Mouse (Mus musculus) limb, embryonic 13.5 days (tissue): ENCODE results near the gene Lrr1. TPM values are rescaled to one million over a fixed set of nuclear protein-coding genes. Genes with fewer than 3 reads are reported as not detected.

ENCODE experiments used
- ATAC-seq: fragments of 200-750 bp; cut with Nextera tagmentation; 2 replicates; pipeline ENCODE4 v1.8.0; 2017; ENCODE audit warnings: low read depth, moderate number of reproducible peaks, moderate TSS enrichment; ENCODE audit not compliant: low FRiP score
- H3K27ac ChIP-seq: fragments of 300-500 bp; sonication (generic); 2 replicates; pipeline ENCODE4 v1.5.1; 2015; ENCODE audit warnings: inconsistent platforms, mild to moderate bottlenecking, moderate library complexity
- H3K27me3 ChIP-seq: fragments of 300-500 bp; sonication (generic); 2 replicates; pipeline ENCODE4 v1.6.1; 2015; ENCODE audit warnings: mild to moderate bottlenecking, inconsistent platforms
- H3K36me3 ChIP-seq: fragments of 300-500 bp; sonication (generic); 2 replicates; pipeline ENCODE4 v1.6.1; 2015; ENCODE audit warnings: inconsistent platforms, mild to moderate bottlenecking, moderate library complexity
- H3K4me1 ChIP-seq: fragments of 300-500 bp; sonication (generic); 2 replicates; pipeline ENCODE4 v1.6.1; 2015; ENCODE audit warnings: inconsistent platforms
- H3K4me2 ChIP-seq: fragments of 300-500 bp; sonication (generic); replicated peaks from 2 replicates; pipeline ENCODE4 v1.6.1; 2015; ENCODE audit warnings: inconsistent platforms, mild to moderate bottlenecking, moderate library complexity
- H3K4me3 ChIP-seq: fragments of 300-500 bp; sonication (generic); 2 replicates; pipeline ENCODE4 v1.5.1; 2015; ENCODE audit warnings: moderate library complexity, mild to moderate bottlenecking, inconsistent platforms
- H3K9ac ChIP-seq: fragments of 300-500 bp; sonication (generic); 2 replicates; pipeline ENCODE4 v1.6.1; 2015; ENCODE audit warnings: mild to moderate bottlenecking, inconsistent platforms
- H3K9me3 ChIP-seq: fragments of 300-500 bp; sonication (generic); 2 replicates; pipeline ENCODE4 v1.6.1; 2016; ENCODE audit warnings: inconsistent platforms
- WGBS: fragments of 180-500 bp; shearing (Covaris S2); methylation state at CpG from one replicate; pipeline ENCODE4 v1.1.7; 2015; 5-methylcytosine and 5-hydroxymethylcytosine counted together
- polyA plus RNA-seq: library from polyadenylated mRNA; unstranded; fragments of >200 nt; fragmentation: Nextera tagmentation; extraction: Ambion mirVana; gene quantifications from 2 replicates; pipeline ENCODE4 v1.2.1, GENCODE M21; 2015

Gene Lrr1
- polyA plus RNA-seq, 1 experiment from 2014 or later, result 22.6 TPM

- no peaks in the 10 kb centered on the region for H3K27me3 ChIP-seq
- H3K9ac ChIP-seq, result no peak overlapping the region
- H3K36me3 ChIP-seq, result peaks cover 46% of the 10 kb centered on the region
- H3K27ac ChIP-seq, result no peak overlapping the region
- peaks cover 11% of the 10 kb centered on the region for H3K4me1 ChIP-seq
- H3K4me2 ChIP-seq, result no peak overlapping the region
- ATAC-seq, result no peak
- WGBS, result 100% methylated on average over 1 of the region's 1 CpGs
- H3K9me3 ChIP-seq, result no peaks in the 10 kb centered on the region
- H3K4me3 ChIP-seq, result no peak overlapping the region
These were observed 21.9 kb downstream of the Lrr1 start for GRCm38 (mm10) chr12:69190522-69190921.

GRCm38 (mm10) chr12:69191396-69191795 is 22.8 kb downstream of the Lrr1 start:
- H3K36me3 ChIP-seq, result peaks cover 44% of the 10 kb centered on the region
- H3K4me2 ChIP-seq, result no peak overlapping the region
- H3K27me3 ChIP-seq, result no peaks in the 10 kb centered on the region
- no peak overlapping the region for H3K9ac ChIP-seq
- peaks cover 16% of the 10 kb centered on the region for H3K4me1 ChIP-seq
- no peak overlapping the region for H3K27ac ChIP-seq
- H3K9me3 ChIP-seq, result no peaks in the 10 kb centered on the region
- ATAC-seq, result no peak
- WGBS, result 91% methylated on average over 5 of the region's 5 CpGs
- no peak overlapping the region for H3K4me3 ChIP-seq

- H3K27ac ChIP-seq, result no peak overlapping the region
- no peak for ATAC-seq
- no peak overlapping the region for H3K9ac ChIP-seq
- H3K4me3 ChIP-seq, result no peak overlapping the region
- WGBS, result 95% methylated on average over 2 of the region's 2 CpGs
- no peaks in the 10 kb centered on the region for H3K27me3 ChIP-seq
- H3K9me3 ChIP-seq, result no peaks in the 10 kb centered on the region
- H3K4me2 ChIP-seq, result no peak overlapping the region
- peaks cover 38% of the 10 kb centered on the region for H3K36me3 ChIP-seq
- H3K4me1 ChIP-seq, result peaks cover 8% of the 10 kb centered on the region
These were observed 24.0 kb downstream of the Lrr1 start for GRCm38 (mm10) chr12:69192637-69193036.

GRCm38 (mm10) chr12:69196444-69197377 is 28.1 kb downstream of the Lrr1 start, which contains the start of gene Gm49383:
Gene Gm49383, minus strand, starts transcription at chr12:69197104.
- under 1% methylated on average over 75 of the region's 75 CpGs for WGBS
- Histone ChIP-seq H3K9ac (peak within 1 kb of the TSS; percentile 90), H3K4me3 (peak within 1 kb of the TSS; percentile 96), H3K27ac (peak within 1 kb of the TSS; percentile 88), H3K4me2 (peak within 1 kb of the TSS; percentile 95), H3K36me3 (peaks cover 26% of the 10 kb centered on the region), H3K4me1 (peaks cover 21% of the 10 kb centered on the region), H3K27me3 (no peaks in the 10 kb centered on the region), H3K9me3 (no peaks in the 10 kb centered on the region)
- peak; percentile 80 for ATAC-seq

- Histone ChIP-seq H3K4me1 (peaks cover 21% of the 10 kb centered on the region), H3K4me2 (peak overlapping the region; percentile 95), H3K27ac (peak overlapping the region; percentile 88), H3K9me3 (no peaks in the 10 kb centered on the region), H3K36me3 (peaks cover 28% of the 10 kb centered on the region), H3K4me3 (peak overlapping the region; percentile 96), H3K9ac (peak overlapping the region; percentile 90), H3K27me3 (no peaks in the 10 kb centered on the region)
- WGBS, result under 1% methylated on average over 91 of the region's 94 CpGs
- peak; percentile 74 for ATAC-seq
These were observed 29.0 kb downstream of the Lrr1 start for GRCm38 (mm10) chr12:69197378-69198163.

GRCm38 (mm10) chr12:69198164-69198535 is 29.5 kb downstream of the Lrr1 start, which contains the start of gene Dnaaf2:
Gene Dnaaf2, minus strand, starts transcription at chr12:69198429.
- ATAC-seq, result peak; percentile 38

GRCm38 (mm10) chr12:69198985-69199384 is 30.4 kb downstream of the Lrr1 start:
- no peaks in the 10 kb centered on the region for H3K9me3 ChIP-seq
- ATAC-seq, result no peak
- peak overlapping the region; percentile 96; the same call in 1 of the 2 replicates for H3K4me3 ChIP-seq
- H3K9ac ChIP-seq, result no peak overlapping the region
- peak overlapping the region; percentile 95 for H3K4me2 ChIP-seq
- no peaks in the 10 kb centered on the region for H3K27me3 ChIP-seq
- no peak overlapping the region for H3K27ac ChIP-seq
- H3K36me3 ChIP-seq, result peaks cover 39% of the 10 kb centered on the region
- peaks cover 21% of the 10 kb centered on the region for H3K4me1 ChIP-seq

More at GRCm38 (mm10) chr12:69198164-69198535, 29.5 kb downstream of the Lrr1 start, which contains the start of gene Dnaaf2:
- no peaks in the 10 kb centered on the region for H3K9me3 ChIP-seq
- H3K36me3 ChIP-seq, result peaks cover 34% of the 10 kb centered on the region
- peak within 1 kb of the TSS; percentile 96 for H3K4me3 ChIP-seq
- no peaks in the 10 kb centered on the region for H3K27me3 ChIP-seq
- H3K4me1 ChIP-seq, result peaks cover 21% of the 10 kb centered on the region
- peak within 1 kb of the TSS; percentile 95 for H3K4me2 ChIP-seq
- peak within 1 kb of the TSS; percentile 90 for H3K9ac ChIP-seq
- H3K27ac ChIP-seq, result peak within 1 kb of the TSS; percentile 88
- WGBS, result under 1% methylated on average over 18 of the region's 18 CpGs

GRCm38 (mm10) chr12:69204052-69204833 is 35.6 kb downstream of the Lrr1 start, which contains the start of gene Gm49384:
Gene Gm49384, minus strand, starts transcription at chr12:69204267.
- no peaks in the 10 kb centered on the region for H3K9me3 ChIP-seq
- H3K36me3 ChIP-seq, result peaks cover 69% of the 10 kb centered on the region
- no peak within 1 kb of the TSS for H3K9ac ChIP-seq
- H3K27me3 ChIP-seq, result no peaks in the 10 kb centered on the region
- H3K4me1 ChIP-seq, result peaks cover under 1% of the 10 kb centered on the region
- H3K4me3 ChIP-seq, result no peak within 1 kb of the TSS
- no peak for ATAC-seq
- WGBS, result 86% methylated on average over 16 of the region's 16 CpGs
- no peak within 1 kb of the TSS for H3K27ac ChIP-seq
- no peak within 1 kb of the TSS for H3K4me2 ChIP-seq

- Histone ChIP-seq H3K4me1 (no peaks in the 10 kb centered on the region), H3K27me3 (no peaks in the 10 kb centered on the region), H3K36me3 (peaks cover 70% of the 10 kb centered on the region), H3K9me3 (no peaks in the 10 kb centered on the region), H3K4me3 (no peak overlapping the region), H3K27ac (no peak overlapping the region), H3K9ac (no peak overlapping the region), H3K4me2 (no peak overlapping the region)
- ATAC-seq, result no peak
- WGBS, result 90% methylated on average over 8 of the region's 8 CpGs
These were observed 38.8 kb downstream of the Lrr1 start for GRCm38 (mm10) chr12:69207396-69207795.

GRCm38 (mm10) chr12:69207926-69208325 is 39.3 kb downstream of the Lrr1 start:
- H3K4me1 ChIP-seq, result no peaks in the 10 kb centered on the region
- H3K4me2 ChIP-seq, result no peak overlapping the region
- H3K9ac ChIP-seq, result no peak overlapping the region
- H3K9me3 ChIP-seq, result no peaks in the 10 kb centered on the region
- ATAC-seq, result no peak
- peaks cover 68% of the 10 kb centered on the region for H3K36me3 ChIP-seq
- no peaks in the 10 kb centered on the region for H3K27me3 ChIP-seq
- WGBS, result 95% methylated on average over 7 of the region's 7 CpGs
- H3K27ac ChIP-seq, result no peak overlapping the region
- H3K4me3 ChIP-seq, result no peak overlapping the region

- no peaks in the 10 kb centered on the region for H3K27me3 ChIP-seq
- H3K9ac ChIP-seq, result no peak overlapping the region
- no peaks in the 10 kb centered on the region for H3K9me3 ChIP-seq
- ATAC-seq, result no peak
- 95% methylated on average over 2 of the region's 2 CpGs for WGBS
- no peaks in the 10 kb centered on the region for H3K4me1 ChIP-seq
- no peak overlapping the region for H3K4me2 ChIP-seq
- peaks cover 67% of the 10 kb centered on the region for H3K36me3 ChIP-seq
- H3K4me3 ChIP-seq, result no peak overlapping the region
- no peak overlapping the region for H3K27ac ChIP-seq
These were observed 39.9 kb downstream of the Lrr1 start for GRCm38 (mm10) chr12:69208520-69208919.
